Mouse (Mus musculus) limb, embryonic 14.5 days (tissue): ENCODE results near the gene Rec114. TPM values are rescaled to one million over a fixed set of nuclear protein-coding genes. Genes with fewer than 3 reads are reported as not detected.

Source experiments
- ATAC-seq: fragments of 200-750 bp; cut with Nextera tagmentation; 2 replicates; pipeline ENCODE4 v1.8.0; 2017; ENCODE audit warnings: low read depth, moderate number of reproducible peaks, moderate TSS enrichment; ENCODE audit not compliant: low FRiP score
- DNase-seq: peaks from one replicate; pipeline ENCODE4 v3.0.0-alpha.2; 2015; ENCODE audit warnings: low spot score
- H3K27ac ChIP-seq: fragments of 300-500 bp; sonication (generic); replicated peaks from 2 replicates; pipeline ENCODE4 v1.5.1; 2014; ENCODE audit warnings: low read depth, mild to moderate bottlenecking, low read length, moderate library complexity, mixed read lengths
- H3K27me3 ChIP-seq: fragments of 300-500 bp; sonication (generic); 2 replicates; pipeline ENCODE4 v1.6.1; 2014; ENCODE audit warnings: low read length, mixed read lengths; ENCODE audit not compliant: control insufficient read depth, insufficient read depth
- H3K36me3 ChIP-seq: fragments of 300-500 bp; sonication (generic); 2 replicates; pipeline ENCODE4 v1.6.1; 2014; ENCODE audit warnings: mild to moderate bottlenecking, low read length, moderate library complexity, mixed read lengths; ENCODE audit not compliant: control insufficient read depth, insufficient read depth
- H3K4me1 ChIP-seq: fragments of 300-500 bp; sonication (generic); 2 replicates; pipeline ENCODE4 v1.6.1; 2014; ENCODE audit warnings: antibody characterized with exemption, low read length, mixed read lengths; ENCODE audit not compliant: control insufficient read depth, insufficient read depth
- H3K4me2 ChIP-seq: fragments of 300-500 bp; sonication (generic); replicated peaks from 2 replicates; pipeline ENCODE4 v1.6.1; 2014; ENCODE audit warnings: low read depth, mild to moderate bottlenecking, low read length, moderate library complexity; ENCODE audit not compliant: severe bottlenecking
- H3K4me3 ChIP-seq: fragments of 300-500 bp; sonication (generic); replicated peaks from 2 replicates; pipeline ENCODE4 v1.5.1; 2014; ENCODE audit warnings: low read length
- H3K9ac ChIP-seq: fragments of 300-500 bp; sonication (generic); 2 replicates; pipeline ENCODE4 v1.6.1; 2014; ENCODE audit warnings: mild to moderate bottlenecking, low read depth, low read length, moderate library complexity; ENCODE audit not compliant: severe bottlenecking
- H3K9me3 ChIP-seq: fragments of 300-500 bp; sonication (generic); 2 replicates; pipeline ENCODE4 v1.6.1; 2016; ENCODE audit warnings: low read length; ENCODE audit not compliant: control insufficient read depth
- POLR2A ChIP-seq: fragments of 200-500 bp; IDR thresholded peaks from 2 replicates; pipeline ENCODE4 v1.8.0; 2012; ENCODE audit warnings: inconsistent platforms, mild to moderate bottlenecking, moderate library complexity, borderline replicate concordance; ENCODE audit not compliant: insufficient read depth, insufficient read length; ENCODE audit errors: extremely low read depth
- WGBS: fragments of 180-500 bp; shearing (Covaris S2); extraction: QIAGEN DNeasy Blood & Tissue Kit; methylation state at CpG from one replicate; pipeline ENCODE4 v1.1.7; 2014; 5-methylcytosine and 5-hydroxymethylcytosine counted together
- polyA plus RNA-seq, 2 experiments: library from polyadenylated mRNA; depleted of rRNA in 1 of 2; stranded (reverse) in 1 of 2; unstranded in 1 of 2; fragments of >200 nt; fragmentation: Nextera tagmentation in 1 of 2; extraction: Ambion mirVana in 1 of 2; gene quantifications; 2 replicates each; pipeline versions ENCODE4 v1.2.1 to v1.2.3; 2012 to 2014

Rec114 gene
- polyA plus RNA-seq, 2 experiments, result 1.0 to 2.4 TPM

DNA sequence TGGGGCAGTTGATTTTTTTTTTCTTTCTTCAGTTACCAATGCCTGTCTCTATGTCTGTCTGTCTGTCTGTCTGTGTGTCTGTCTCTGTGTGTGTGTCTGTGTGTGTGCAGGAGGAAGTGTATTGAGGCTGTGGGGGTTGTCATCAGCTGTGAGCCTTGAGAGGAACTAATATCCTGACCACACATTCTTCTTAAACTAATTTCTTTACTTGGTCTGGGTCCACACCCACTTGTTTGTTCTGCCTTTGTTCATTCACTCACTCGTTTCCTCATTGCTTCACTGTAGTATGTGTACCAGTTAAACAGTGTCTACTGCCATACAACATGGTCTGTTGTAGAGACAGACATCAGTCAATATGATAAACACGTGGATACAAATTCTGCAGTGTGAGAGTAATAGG, 116.6 kb downstream of the Rec114 start:
- Histone ChIP-seq H3K36me3 (peaks cover 24% of the 10 kb centered on the region), H3K4me1 (no peaks in the 10 kb centered on the region; the same call in 1 of the 2 replicates), H3K9ac (no peak overlapping the region), H3K4me3 (no peak overlapping the region), H3K4me2 (no peak overlapping the region), H3K27me3 (no peaks in the 10 kb centered on the region), H3K9me3 (no peaks in the 10 kb centered on the region), H3K27ac (no peak overlapping the region)
- ATAC-seq, result no peak
- no peak for TF ChIP-seq POLR2A
- DNase-seq, result no peak
- 83% methylated on average over 2 of the region's 2 CpGs for WGBS

DNA sequence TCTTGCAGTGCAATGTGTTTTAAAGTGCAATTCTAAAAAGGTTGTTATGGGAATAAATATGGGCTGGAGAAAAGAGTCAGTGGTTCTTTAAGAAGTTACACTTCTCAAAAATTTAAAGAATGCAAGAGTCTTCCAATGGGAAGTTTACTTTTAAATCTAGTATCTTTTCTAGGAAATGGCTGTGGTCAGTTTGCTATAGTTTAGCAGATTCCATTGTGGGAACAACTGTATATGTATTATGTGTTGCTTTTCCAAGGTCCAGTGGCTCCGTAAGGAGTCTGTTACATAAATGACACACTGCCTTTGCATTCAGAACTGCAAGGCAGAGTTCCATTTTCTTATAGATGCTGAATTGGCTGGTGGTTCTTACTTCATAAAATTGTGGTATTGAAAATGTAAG, 120.8 kb downstream of the Rec114 start:
- 65% methylated on average over 1 of the region's 1 CpGs for WGBS

DNA sequence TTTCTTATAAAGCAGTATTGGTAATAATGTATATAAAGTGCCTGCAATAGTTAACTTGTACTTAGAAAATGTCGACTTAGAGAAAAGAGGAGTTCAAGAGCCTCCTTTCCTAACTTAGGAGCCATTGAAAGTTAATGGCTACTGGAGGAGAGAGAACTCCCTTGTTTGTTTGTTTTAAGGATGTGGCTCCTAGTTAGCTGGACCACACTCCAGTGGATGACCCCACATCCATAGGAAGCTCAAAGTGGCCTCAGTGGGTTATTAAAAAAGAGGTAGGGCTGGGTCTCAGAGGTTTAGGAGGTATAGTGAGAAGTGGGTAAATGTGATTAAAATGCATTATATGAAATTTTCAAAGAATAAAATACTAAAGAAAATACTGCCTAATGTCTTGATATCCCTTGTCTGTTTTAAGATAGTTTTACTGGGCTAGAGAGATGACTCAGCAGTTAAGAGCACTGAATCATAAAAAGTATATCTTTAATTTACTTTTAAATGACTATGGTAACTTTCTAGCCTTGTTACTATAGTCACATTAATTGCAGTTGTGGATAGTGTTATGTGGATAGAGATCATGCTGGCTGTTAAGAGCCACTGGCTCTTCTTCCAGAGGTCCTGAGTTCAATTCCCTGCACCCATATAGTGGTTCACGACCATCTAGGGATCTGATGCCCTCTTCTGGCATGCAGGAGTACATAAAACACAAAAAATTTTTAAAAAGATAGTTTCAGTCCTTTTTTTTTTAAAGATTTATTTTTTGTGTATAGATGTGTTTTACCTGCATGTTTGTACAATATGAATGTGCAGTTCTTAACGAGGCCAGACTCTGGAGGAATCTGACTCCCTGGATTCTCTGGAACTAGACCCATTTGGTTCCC, 128.5 kb downstream of the Rec114 start:
- TF ChIP-seq POLR2A, result no peak
- no peaks in the 10 kb centered on the region for H3K9me3 ChIP-seq

More for the DNA sequence above, 120.8 kb downstream of the Rec114 start:
- Histone ChIP-seq H3K9ac (no peak overlapping the region), H3K4me1 (peaks cover 3% of the 10 kb centered on the region; the same call in 1 of the 2 replicates), H3K4me3 (no peak overlapping the region), H3K36me3 (peaks cover 8% of the 10 kb centered on the region; the same call in 1 of the 2 replicates), H3K4me2 (no peak overlapping the region), H3K27me3 (no peaks in the 10 kb centered on the region), H3K27ac (no peak overlapping the region), H3K9me3 (no peaks in the 10 kb centered on the region)
- ATAC-seq (no peak), DNase-seq (no peak)
- no peak for TF ChIP-seq POLR2A

DNA sequence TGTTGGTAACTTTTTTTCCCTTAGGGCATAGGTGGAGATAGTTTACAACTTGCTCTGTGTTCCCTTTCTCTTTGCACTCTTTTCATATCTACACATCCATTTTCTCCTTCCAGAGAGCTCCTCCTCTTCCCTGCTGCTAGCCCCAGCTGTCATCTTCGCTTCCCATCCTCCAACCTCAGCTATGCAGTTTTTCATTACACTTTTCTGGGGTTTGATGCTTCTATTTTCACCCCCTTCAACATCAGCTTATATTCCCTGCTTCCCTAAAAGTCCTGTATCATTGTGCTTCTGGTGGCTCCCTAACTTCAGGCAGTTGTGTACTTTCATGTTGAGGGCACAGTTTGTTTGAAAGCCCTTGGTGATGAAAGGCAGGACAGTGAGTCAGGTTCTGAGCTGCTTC, 130.0 kb downstream of the Rec114 start:
- DNase-seq, result no peak
- no peak for TF ChIP-seq POLR2A

More for the DNA sequence above, 128.5 kb downstream of the Rec114 start:
- Histone ChIP-seq H3K36me3 (no peaks in the 10 kb centered on the region), H3K27ac (no peak overlapping the region), H3K4me2 (no peak overlapping the region), H3K4me3 (no peak overlapping the region), H3K27me3 (no peaks in the 10 kb centered on the region), H3K9ac (no peak overlapping the region), H3K4me1 (0 out of 2 replicates have a peak, but pooled peaks cover 6% of the 10 kb centered on the region)
- ATAC-seq (no peak), DNase-seq (no peak)
- WGBS, result 70% methylated on average over 3 of the region's 3 CpGs

More for the DNA sequence above, 130.0 kb downstream of the Rec114 start:
- H3K9me3 ChIP-seq, result no peaks in the 10 kb centered on the region
- no peaks in the 10 kb centered on the region for H3K36me3 ChIP-seq
- H3K27me3 ChIP-seq, result no peaks in the 10 kb centered on the region
- H3K4me2 ChIP-seq, result no peak overlapping the region
- H3K4me3 ChIP-seq, result no peak overlapping the region
- no peak overlapping the region for H3K27ac ChIP-seq
- 94% methylated on average over 1 of the region's 1 CpGs for WGBS
- no peak overlapping the region for H3K9ac ChIP-seq
- ATAC-seq, result no peak
- 0 out of 2 replicates have a peak, but pooled peaks cover 3% of the 10 kb centered on the region for H3K4me1 ChIP-seq

Other genes starting within 250 kb of the Rec114 start
- gene Cd276, start 188.5 kb downstream of the Rec114 start, polyA plus RNA-seq (2012; rRNA removed), result 64.8 and 89.2 TPM in 2 replicates
- 64.9 and 74.9 TPM in 2 replicates for gene Cd276, start 188.5 kb downstream of the Rec114 start, polyA plus RNA-seq (2014; fragmentation: Nextera tagmentation; extraction: Ambion mirVana)
- 335 and 379 TPM in 2 replicates for gene Nptn, start 161.7 kb downstream of the Rec114 start, polyA plus RNA-seq (2012; rRNA removed)
- 121 and 135 TPM in 2 replicates for gene Nptn, start 161.7 kb downstream of the Rec114 start, polyA plus RNA-seq (2014; fragmentation: Nextera tagmentation; extraction: Ambion mirVana)
- 1.2 and 1.6 TPM in 2 replicates for gene Hcn4, start 79.4 kb upstream of the Rec114 start, polyA plus RNA-seq (2012; rRNA removed)
- 0.25 and 0.43 TPM in 2 replicates for gene Hcn4, start 79.4 kb upstream of the Rec114 start, polyA plus RNA-seq (2014; fragmentation: Nextera tagmentation; extraction: Ambion mirVana)